Mouse (Mus musculus) stomach, postnatal 0 days (tissue): Measurements from ENCODE around the gene Baz1b. TPM values are rescaled to one million over a fixed set of nuclear protein-coding genes. Genes with fewer than 3 reads are reported as not detected.

Experiments
- ATAC-seq: fragments of 200-750 bp; cut with Nextera tagmentation; 2 replicates; pipeline ENCODE4 v1.8.0; 2017; ENCODE audit not compliant: low FRiP score, low TSS enrichment
- DNase-seq: peaks from one replicate; pipeline ENCODE4 v3.0.0-alpha.2; 2016; ENCODE audit warnings: low spot score
- H3K27ac ChIP-seq: fragments of 300-500 bp; sonication (generic); replicated peaks from 2 replicates; pipeline ENCODE4 v1.5.1; 2014; ENCODE audit warnings: mild to moderate bottlenecking, control low read depth
- H3K27me3 ChIP-seq: fragments of 300-500 bp; sonication (generic); 2 replicates; pipeline ENCODE4 v1.6.1; 2014; ENCODE audit warnings: low read length; ENCODE audit not compliant: control insufficient read depth, insufficient read depth
- H3K36me3 ChIP-seq: fragments of 300-500 bp; sonication (generic); 2 replicates; pipeline ENCODE4 v1.6.1; 2014; ENCODE audit warnings: low read length, mixed read lengths; ENCODE audit not compliant: control insufficient read depth, insufficient read depth
- H3K4me1 ChIP-seq: fragments of 300-500 bp; sonication (generic); replicated peaks from 2 replicates; pipeline ENCODE4 v1.6.1; 2014; ENCODE audit warnings: antibody characterized with exemption; ENCODE audit not compliant: control insufficient read depth, insufficient read depth
- H3K4me2 ChIP-seq: fragments of 300-500 bp; sonication (generic); replicated peaks from 2 replicates; pipeline ENCODE4 v1.6.1; 2014; ENCODE audit warnings: low read depth, mild to moderate bottlenecking, control low read depth, moderate library complexity
- H3K4me3 ChIP-seq: fragments of 300-500 bp; sonication (generic); 2 replicates; pipeline ENCODE4 v1.5.1; 2014; ENCODE audit warnings: low read depth, low read length, control low read depth
- H3K9ac ChIP-seq: fragments of 300-500 bp; sonication (generic); 2 replicates; pipeline ENCODE4 v1.6.1; 2014; ENCODE audit warnings: mild to moderate bottlenecking, low read length, control low read depth, mixed read lengths
- H3K9me3 ChIP-seq: fragments of 300-500 bp; sonication (generic); 2 replicates; pipeline ENCODE4 v1.6.1; 2016; ENCODE audit warnings: low read length; ENCODE audit not compliant: control insufficient read depth
- CTCF ChIP-seq: IDR thresholded peaks from 2 replicates; pipeline ENCODE4 v1.5.1; 2016; ENCODE audit warnings: antibody characterized with exemption, low read depth, mild to moderate bottlenecking, moderate library complexity
- EP300 ChIP-seq: optimal IDR thresholded peaks from 2 replicates; pipeline ENCODE3; 2016; ENCODE audit warnings: antibody characterized with exemption
- WGBS: fragments of 180-500 bp; shearing (Covaris S2); extraction: QIAGEN DNeasy Blood & Tissue Kit; methylation state at CpG from one replicate; pipeline ENCODE4 v1.1.7; 2014; 5-methylcytosine and 5-hydroxymethylcytosine counted together
- polyA plus RNA-seq: library from polyadenylated mRNA; unstranded; fragments of >200 nt; fragmentation: Nextera tagmentation; extraction: Ambion mirVana; gene quantifications from 2 replicates; pipeline ENCODE4 v1.2.1, GENCODE M21; 2015

Baz1b gene
- polyA plus RNA-seq, 1 experiment from 2014 or later = 10.2 TPM

DNA sequence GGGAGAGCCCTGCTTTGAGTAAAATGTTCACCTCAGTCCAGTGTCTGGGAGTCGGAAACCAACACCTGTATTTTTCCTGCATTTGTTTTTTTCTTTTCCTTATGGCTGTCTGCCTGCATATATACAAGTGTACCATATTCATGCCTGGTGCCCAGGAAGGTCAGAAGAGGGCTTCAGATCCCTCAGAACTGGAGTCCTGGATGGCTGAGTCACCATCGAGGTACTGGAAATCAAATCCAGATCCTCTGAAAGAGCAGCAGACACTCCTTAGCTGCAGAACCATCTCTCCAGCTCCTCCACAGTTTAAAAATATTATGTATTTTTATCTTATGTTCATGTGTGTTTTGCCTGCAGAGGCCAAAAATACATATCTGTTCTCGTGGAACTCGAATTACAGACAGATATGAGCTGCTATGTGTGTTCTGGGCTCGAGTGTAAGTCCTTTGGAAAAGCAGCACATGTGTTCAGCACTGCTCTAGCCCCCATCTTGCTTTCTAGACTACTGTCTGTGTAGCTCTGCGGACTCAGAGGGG, 15.3 kb upstream of the Baz1b start:
- 88% methylated on average over 6 of the region's 6 CpGs for WGBS

DNA sequence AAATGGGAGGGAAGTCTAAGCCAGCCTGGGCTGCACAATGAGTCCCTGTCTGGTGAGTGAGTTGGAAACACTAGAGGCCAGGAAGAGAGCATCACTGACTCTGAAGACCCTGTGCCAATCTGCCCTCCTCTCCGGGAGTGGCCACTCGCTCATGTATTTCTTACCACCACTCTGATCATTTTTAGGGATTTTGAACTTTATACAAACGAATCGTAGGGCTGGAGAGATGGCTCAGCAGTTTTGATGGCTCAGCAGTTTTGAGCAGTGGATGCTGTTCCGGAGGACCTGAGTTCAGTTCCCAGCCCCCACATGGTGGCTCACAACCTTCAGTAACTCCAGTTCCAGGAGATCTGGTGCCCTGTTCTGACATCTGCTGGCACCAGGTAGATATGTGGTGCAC, 14.1 kb upstream of the Baz1b start:
- no peak overlapping the region for H3K4me2 ChIP-seq
- no peaks in the 10 kb centered on the region for H3K9me3 ChIP-seq
- peaks cover 3% of the 10 kb centered on the region; the same call in 1 of the 2 replicates for H3K4me1 ChIP-seq
- no peaks in the 10 kb centered on the region for H3K27me3 ChIP-seq
- ATAC-seq = no peak
- TF ChIP-seq EP300 (no peak), CTCF (no peak)
- 84% methylated on average over 5 of the region's 5 CpGs for WGBS
- DNase-seq = no peak
- H3K9ac ChIP-seq = no peak overlapping the region
- H3K4me3 ChIP-seq = no peak overlapping the region
- no peak overlapping the region for H3K27ac ChIP-seq
- H3K36me3 ChIP-seq = peaks cover 9% of the 10 kb centered on the region

More for the DNA sequence above, 15.3 kb upstream of the Baz1b start:
- H3K4me3 ChIP-seq = no peak overlapping the region
- H3K36me3 ChIP-seq = peaks cover 9% of the 10 kb centered on the region
- ATAC-seq = no peak
- H3K4me2 ChIP-seq = no peak overlapping the region
- H3K27ac ChIP-seq = no peak overlapping the region
- DNase-seq = no peak
- H3K4me1 ChIP-seq = peaks cover 3% of the 10 kb centered on the region; the same call in 1 of the 2 replicates
- no peaks in the 10 kb centered on the region for H3K27me3 ChIP-seq
- H3K9ac ChIP-seq = no peak overlapping the region
- H3K9me3 ChIP-seq = no peaks in the 10 kb centered on the region
- no peak for TF ChIP-seq CTCF

DNA sequence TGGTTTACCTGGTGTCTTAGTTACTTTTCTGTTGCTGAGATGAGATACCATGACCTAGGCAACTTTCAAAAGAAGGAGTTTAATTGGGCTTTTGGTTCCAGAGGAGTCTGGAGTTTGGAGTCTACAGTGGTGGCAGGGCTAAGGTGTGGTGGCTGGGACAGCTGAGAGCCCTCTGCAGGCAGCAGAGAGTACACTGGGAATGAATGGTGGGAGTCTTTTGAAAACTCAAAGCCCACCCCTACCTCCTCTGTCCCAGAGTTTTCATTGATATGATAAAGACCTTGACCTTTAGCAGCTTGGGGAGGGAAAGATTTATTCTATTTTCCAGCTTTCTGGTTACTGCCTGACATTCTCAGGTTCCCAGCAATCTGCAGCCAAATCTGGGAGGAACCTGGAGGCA, 12.0 kb upstream of the Baz1b start:
- Histone ChIP-seq H3K4me2 (no peak overlapping the region), H3K9ac (no peak overlapping the region), H3K36me3 (peaks cover 22% of the 10 kb centered on the region), H3K4me3 (no peak overlapping the region), H3K4me1 (no peaks in the 10 kb centered on the region), H3K27me3 (no peaks in the 10 kb centered on the region), H3K27ac (no peak overlapping the region), H3K9me3 (no peaks in the 10 kb centered on the region)
- no peak for ATAC-seq
- TF ChIP-seq CTCF (no peak), EP300 (no peak)
- DNase-seq = no peak

- ATAC-seq (no peak), DNase-seq (no peak)
- Histone ChIP-seq H3K4me1 (no peaks in the 10 kb centered on the region), H3K4me2 (no peak overlapping the region), H3K9ac (no peak overlapping the region), H3K36me3 (peaks cover 28% of the 10 kb centered on the region), H3K27ac (no peak overlapping the region), H3K27me3 (no peaks in the 10 kb centered on the region), H3K9me3 (no peaks in the 10 kb centered on the region), H3K4me3 (no peak overlapping the region)
- TF ChIP-seq CTCF (no peak), EP300 (no peak)
- WGBS = 79% methylated on average over 3 of the region's 3 CpGs
These were observed 8.5 kb upstream of the Baz1b start for GRCm38 (mm10) chr5:135178523-135178922.

GRCm38 (mm10) chr5:135178996-135179395, 8.1 kb upstream of the Baz1b start:
- Histone ChIP-seq H3K27ac (no peak overlapping the region), H3K27me3 (no peaks in the 10 kb centered on the region), H3K9ac (no peak overlapping the region), H3K4me1 (no peaks in the 10 kb centered on the region), H3K9me3 (no peaks in the 10 kb centered on the region), H3K4me2 (no peak overlapping the region), H3K36me3 (peaks cover 28% of the 10 kb centered on the region), H3K4me3 (no peak overlapping the region)
- 90% methylated on average over 4 of the region's 4 CpGs for WGBS
- ATAC-seq = no peak
- TF ChIP-seq CTCF (no peak), EP300 (no peak)
- no peak for DNase-seq

DNA sequence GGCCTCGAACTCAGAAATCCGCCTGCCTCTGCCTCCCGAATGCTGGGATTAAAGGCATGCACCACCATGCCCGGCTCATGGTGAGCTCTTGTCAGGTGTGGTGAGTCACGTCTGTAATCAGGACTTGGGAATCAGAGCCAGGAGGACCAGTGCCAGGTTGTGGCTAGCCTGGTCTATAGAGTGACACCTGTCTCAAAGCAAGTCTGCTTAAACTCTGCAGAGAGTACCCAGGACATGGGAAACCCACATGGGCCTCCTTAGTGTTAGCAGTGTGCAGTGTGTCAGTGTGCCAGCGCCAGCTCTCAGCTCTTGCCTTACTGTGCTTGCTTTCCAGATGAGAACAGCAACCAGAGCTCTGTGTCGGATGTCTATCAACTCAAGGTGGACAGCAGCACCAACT, 7.4 kb upstream of the Baz1b start:
- Histone ChIP-seq H3K27ac (no peak overlapping the region), H3K27me3 (no peaks in the 10 kb centered on the region), H3K36me3 (peaks cover 28% of the 10 kb centered on the region), H3K9me3 (no peaks in the 10 kb centered on the region), H3K4me3 (no peak overlapping the region), H3K4me2 (no peak overlapping the region), H3K9ac (no peak overlapping the region), H3K4me1 (no peaks in the 10 kb centered on the region)
- TF ChIP-seq CTCF (no peak), EP300 (no peak)
- ATAC-seq (no peak), DNase-seq (no peak)
- 85% methylated on average over 5 of the region's 7 CpGs for WGBS
